20 mouse cellular contexts compared by ENCODE assay signal in the genomic region with DNA sequence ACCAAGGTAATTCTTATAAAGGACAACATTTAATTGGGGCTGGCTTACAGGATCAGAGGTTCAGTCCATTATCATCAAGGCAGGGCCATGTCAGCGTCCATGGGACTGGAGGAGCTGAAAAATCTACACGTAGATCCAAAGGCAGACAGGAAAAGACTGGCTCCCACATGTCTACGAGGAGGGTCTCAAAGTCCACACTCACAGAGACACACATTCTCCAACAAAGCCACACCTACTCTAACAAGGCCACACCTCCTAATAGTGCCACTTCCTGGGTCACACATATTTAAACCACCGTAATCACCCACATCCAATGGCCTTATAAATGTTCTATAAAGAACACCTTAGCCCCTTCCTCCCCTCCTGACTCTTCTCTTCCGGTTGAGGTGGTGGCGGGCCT.
"Had no signal": no experiment of that assay in that cellular context is flagged by ENCODE, and none has a peak within 500 bp of the region (broad histone marks: within the 10 kb centered on the region; RNA-seq: fewer than 3 reads in every experiment).

No protein-coding gene starts in this region.

- H3K4me3 ChIP-seq: layer of hippocampus, adult 2 months; limb, embryonic 10.5 days; limb, embryonic 13.5 days; liver, embryonic 13.5 days; megakaryocyte, embryonic 14.5 days; midbrain, embryonic 10.5 days; neural tube, embryonic 12.5 days; neural tube, embryonic 15.5 days had no signal

- H3K27ac ChIP-seq: kidney, postnatal 0 days; layer of hippocampus, adult 2 months; limb, embryonic 10.5 days; limb, embryonic 13.5 days; liver, embryonic 13.5 days; midbrain, embryonic 10.5 days; neural tube, embryonic 12.5 days; neural tube, embryonic 15.5 days had no signal

- ATAC-seq: lung, postnatal 0 days had no signal

- H3K4me2 ChIP-seq: limb, embryonic 13.5 days; liver, embryonic 13.5 days; lung, embryonic 14.5 days; neural tube, embryonic 12.5 days; neural tube, embryonic 15.5 days had no signal

- H3K9me3 ChIP-seq: limb, embryonic 10.5 days; limb, embryonic 13.5 days; liver, embryonic 13.5 days; megakaryocyte, embryonic 14.5 days; midbrain, embryonic 10.5 days; neural tube, embryonic 12.5 days; neural tube, embryonic 15.5 days had no signal

- H3K36me3 ChIP-seq: limb, embryonic 10.5 days; limb, embryonic 13.5 days; liver, embryonic 13.5 days; midbrain, embryonic 10.5 days; neural tube, embryonic 12.5 days; neural tube, embryonic 15.5 days had no signal

- H3K9ac ChIP-seq: limb, embryonic 13.5 days; liver, embryonic 13.5 days; lung, embryonic 14.5 days; neural tube, embryonic 12.5 days; neural tube, embryonic 15.5 days had no signal

- DNase-seq: kidney, adult 2 months; kidney, postnatal 25 days; layer of hippocampus, adult 9-11 months; liver; liver, embryonic 13.5 days; lung, embryonic 14.5 days; midbrain, embryonic 14.5 days; right cerebral cortex, adult 18-20 months; right cerebral cortex, postnatal 14 days; thymus, adult 2 months; thymus, postnatal 25 days had no signal
